ENCODE assay signal across 21 mouse cellular contexts in the genomic region with DNA sequence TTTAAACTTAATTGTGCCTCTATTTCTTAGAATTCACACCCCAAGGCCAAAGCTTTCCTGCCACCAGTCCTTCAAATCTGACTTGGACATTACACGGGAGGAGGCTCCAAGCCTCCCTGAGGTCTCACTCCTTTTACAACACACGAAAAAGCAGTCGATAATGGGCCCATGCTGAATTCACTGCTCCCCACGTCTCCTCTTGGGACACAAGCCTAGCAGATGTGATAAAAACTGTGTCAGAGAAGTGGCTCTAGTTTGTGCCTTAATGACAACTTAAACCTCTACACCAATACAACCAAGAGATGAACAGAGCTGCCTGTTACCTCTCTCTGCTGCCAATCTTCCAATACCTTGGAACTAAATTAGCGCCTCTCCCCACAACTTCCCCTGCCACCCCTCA.
A peak's percentile ranks its signal among the peaks of the same experiment; 100 is the strongest.
DNase-seq lines count a peak whose midpoint lies in the region; ATAC-seq and TF ChIP-seq lines count a peak whose summit lies in the region.
"Had no signal": no experiment of that assay in that cellular context is flagged by ENCODE, and none has a peak within 500 bp of the region (broad histone marks: within the 10 kb centered on the region; RNA-seq: fewer than 3 reads in every experiment).

No protein-coding gene starts in this region.

- H3K27me3 ChIP-seq in kidney, adult 2 months (replicated peaks; ENCODE audit: control insufficient read depth, insufficient read depth, low read length), result no peaks in the 10 kb centered on the region
- H3K27me3 ChIP-seq in midbrain, embryonic 12.5 days, result peaks cover 2% of the 10 kb centered on the region
- H3K27me3 ChIP-seq in midbrain, postnatal 0 days (ENCODE audit: insufficient read depth, low read length), result no peaks in the 10 kb centered on the region
- H3K27me3 ChIP-seq: heart, embryonic 15.5 days had no signal

- no peak overlapping the region for H3K9ac ChIP-seq in midbrain, embryonic 12.5 days (replicated peaks)
- H3K9ac ChIP-seq in midbrain, postnatal 0 days (replicated peaks; ENCODE audit: low read length, poor library complexity, severe bottlenecking), result no peak overlapping the region
- H3K9ac ChIP-seq: heart, embryonic 15.5 days had no signal

- TF ChIP-seq CTCF in kidney, adult 2 months (conservative IDR thresholded peaks at IDR 0.05; ENCODE audit: insufficient read depth, insufficient read length, low read depth, low read length), result no peak
- TF ChIP-seq CTCF in midbrain, postnatal 0 days (IDR thresholded peaks at IDR 0.05), result no peak

- no peak for ATAC-seq in midbrain, embryonic 12.5 days (ENCODE audit: low FRiP score, low read depth)
- ATAC-seq in midbrain, postnatal 0 days (ENCODE audit: low FRiP score), result no peak
- ATAC-seq in megakaryocyte-erythroid progenitor cell, adult 5-6 weeks (replicated peaks; ENCODE audit: low FRiP score, low TSS enrichment, poor library complexity, severe bottlenecking), result 0 out of 2 replicates have a peak, but pooled peaks have one; percentile 10

- DNase-seq in kidney, adult 2 months, result peak; percentile 32
- DNase-seq in kidney, adult 9 months, result no peak
- no peak for DNase-seq in midbrain, postnatal 0 days (ENCODE audit: low spot score)
- no peak for DNase-seq in neural tube, embryonic 10.5 days (ENCODE audit: extremely low spot score, low spot score)
- DNase-seq in retina, postnatal 1 day, result no peak
- DNase-seq: adrenal gland, postnatal 25 days; cerebellum, adult 11-12 months; cerebellum, postnatal 36 days; gastrocnemius, postnatal 10 days; kidney, adult 11 months; kidney, postnatal 10 days; left cerebral cortex, postnatal 4 days; lung, postnatal 10 days; right cerebral cortex, postnatal 14 days; thymus, postnatal 36 days had no signal

- H3K9me3 ChIP-seq in midbrain, embryonic 12.5 days, result no peaks in the 10 kb centered on the region
- no peaks in the 10 kb centered on the region for H3K9me3 ChIP-seq in midbrain, postnatal 0 days (ENCODE audit: low read length)
- H3K9me3 ChIP-seq: embryonic facial prominence, embryonic 10.5 days; G1E; heart, embryonic 15.5 days had no signal

- peak overlapping the region; percentile 30 for H3K27ac ChIP-seq in kidney, adult 2 months (ENCODE audit: insufficient read depth, low read depth, low read length)
- H3K27ac ChIP-seq in midbrain, embryonic 12.5 days (replicated peaks), result peak overlapping the region; percentile 78
- H3K27ac ChIP-seq in midbrain, postnatal 0 days (ENCODE audit: low read depth, low read length), result no peak overlapping the region
- H3K27ac ChIP-seq: embryonic facial prominence, embryonic 10.5 days; heart, embryonic 15.5 days; left cerebral cortex, adult 2 months had no signal

- H3K4me3 ChIP-seq in kidney, adult 2 months (ENCODE audit: insufficient read depth, low read depth, low read length), result no peak overlapping the region
- H3K4me3 ChIP-seq in midbrain, embryonic 12.5 days, result no peak overlapping the region
- H3K4me3 ChIP-seq in midbrain, postnatal 0 days (ENCODE audit: low read depth, low read length), result no peak overlapping the region
- H3K4me3 ChIP-seq: embryonic facial prominence, embryonic 10.5 days; heart, embryonic 15.5 days; left cerebral cortex, adult 2 months had no signal

- H3K4me2 ChIP-seq in midbrain, embryonic 12.5 days (replicated peaks), result no peak overlapping the region
- no peak overlapping the region for H3K4me2 ChIP-seq in midbrain, postnatal 0 days (ENCODE audit: low read depth, low read length, poor library complexity, severe bottlenecking)
- H3K4me2 ChIP-seq: heart, embryonic 15.5 days had no signal

- H3K4me1 ChIP-seq in kidney, adult 2 months (ENCODE audit: control insufficient read depth, insufficient read depth, low read length), result peaks cover 8% of the 10 kb centered on the region; the same call in 1 of the 2 replicates
- peaks cover 60% of the 10 kb centered on the region for H3K4me1 ChIP-seq in midbrain, embryonic 12.5 days
- peaks cover 5% of the 10 kb centered on the region; the same call in 1 of the 2 replicates for H3K4me1 ChIP-seq in midbrain, postnatal 0 days (ENCODE audit: insufficient read depth, low read length)

- 56% methylated on average over 5 of the region's 5 CpGs for WGBS in kidney, adult 2 months
- 26% methylated on average over 5 of the region's 5 CpGs for WGBS in midbrain, embryonic 12.5 days
- WGBS in midbrain, postnatal 0 days, result 28% methylated on average over 5 of the region's 5 CpGs

- TF ChIP-seq POLR2A in kidney, adult 2 months (IDR thresholded peaks at IDR 0.05; ENCODE audit: low read depth, low read length), result no peak

- no peaks in the 10 kb centered on the region for H3K36me3 ChIP-seq in kidney, adult 2 months (ENCODE audit: control insufficient read depth, insufficient read depth, low read length)
- no peaks in the 10 kb centered on the region for H3K36me3 ChIP-seq in midbrain, embryonic 12.5 days
- H3K36me3 ChIP-seq in midbrain, postnatal 0 days (ENCODE audit: insufficient read depth, low read length), result no peaks in the 10 kb centered on the region
- H3K36me3 ChIP-seq: embryonic facial prominence, embryonic 10.5 days; heart, embryonic 15.5 days had no signal
